ENCODE assay signal across 13 mouse cellular contexts in genomic region chr16:32614047-32614446, GRCm38 (mm10). TPM values are rescaled to one million over a fixed set of nuclear protein-coding genes. Genes with fewer than 3 reads are reported as not detected.
DNase-seq lines count a peak whose midpoint lies in the region; ATAC-seq and TF ChIP-seq lines count a peak whose summit lies in the region.
"Had no signal": no experiment of that assay in that cellular context is flagged by ENCODE, and none has a peak within 500 bp of the region (broad histone marks: within the 10 kb centered on the region; RNA-seq: fewer than 3 reads in every experiment).

No protein-coding gene starts in this region.

- H3K9me3 ChIP-seq in forebrain, postnatal 0 days (ENCODE audit: low read length): no peaks in the 10 kb centered on the region
- H3K9me3 ChIP-seq in forebrain, embryonic 16.5 days (ENCODE audit: control insufficient read depth, low read length): no peaks in the 10 kb centered on the region
- no peaks in the 10 kb centered on the region for H3K9me3 ChIP-seq in lung, postnatal 0 days (ENCODE audit: low read length)
- H3K9me3 ChIP-seq: limb, embryonic 12.5 days; midbrain, embryonic 10.5 days had no signal

- TF ChIP-seq EP300 in lung, postnatal 0 days (IDR thresholded peaks at IDR 0.05): no peak

- no peak for DNase-seq in forebrain, postnatal 0 days
- no peak for DNase-seq in lung, postnatal 0 days (ENCODE audit: low spot score)
- DNase-seq in lung, postnatal 4 days: no peak
- no peak for DNase-seq in adrenal gland, postnatal 36 days
- no peak for DNase-seq in spleen, postnatal 14 days (ENCODE audit: low spot score in 2 of 2)
- DNase-seq: adrenal gland, adult 2 months; cerebellum, adult 9-11 months; heart, postnatal 36 days had no signal

- TF ChIP-seq CTCF in forebrain, postnatal 0 days (IDR thresholded peaks at IDR 0.05; ENCODE audit: low read depth): peak; percentile 37
- peak; percentile 49 for TF ChIP-seq CTCF in lung, postnatal 0 days (IDR thresholded peaks at IDR 0.05)
- TF ChIP-seq CTCF in bone marrow, adult 2 months (IDR thresholded peaks at IDR 0.05; ENCODE audit: control insufficient read depth, insufficient read depth, low read length): peak; percentile 33; the same call in 1 of the 2 replicates

- H3K4me3 ChIP-seq in forebrain, postnatal 0 days (ENCODE audit: low read depth, low read length): no peak overlapping the region
- no peak overlapping the region for H3K4me3 ChIP-seq in forebrain, embryonic 16.5 days (replicated peaks; ENCODE audit: low read length)
- no peak overlapping the region for H3K4me3 ChIP-seq in lung, postnatal 0 days (ENCODE audit: low read depth, low read length)
- no peak overlapping the region for H3K4me3 ChIP-seq in bone marrow, adult 2 months (replicated peaks; ENCODE audit: control insufficient read depth, low read depth, low read length)
- H3K4me3 ChIP-seq: limb, embryonic 12.5 days; midbrain, embryonic 10.5 days had no signal

- no peak for ATAC-seq in forebrain, postnatal 0 days
- no peak for ATAC-seq in forebrain, embryonic 16.5 days
- no peak for ATAC-seq in lung, postnatal 0 days
- ATAC-seq in megakaryocyte-erythroid progenitor cell, adult 5-6 weeks (replicated peaks; ENCODE audit: low FRiP score, low TSS enrichment, poor library complexity, severe bottlenecking): peak; percentile 57; the same call in 1 of the 2 replicates

- TF ChIP-seq POLR2A in bone marrow, adult 2 months (IDR thresholded peaks at IDR 0.05; ENCODE audit: borderline replicate concordance, control insufficient read depth, low read depth, low read length): no peak

- no peak overlapping the region for H3K9ac ChIP-seq in forebrain, postnatal 0 days
- no peak overlapping the region for H3K9ac ChIP-seq in forebrain, embryonic 16.5 days (replicated peaks; ENCODE audit: low read depth, low read length)
- no peak overlapping the region for H3K9ac ChIP-seq in lung, postnatal 0 days (replicated peaks; ENCODE audit: low read depth)
- H3K9ac ChIP-seq: limb, embryonic 12.5 days had no signal

- H3K27ac ChIP-seq in forebrain, postnatal 0 days (ENCODE audit: low read depth, low read length): no peak overlapping the region
- no peak overlapping the region for H3K27ac ChIP-seq in forebrain, embryonic 16.5 days (ENCODE audit: low read length)
- H3K27ac ChIP-seq in lung, postnatal 0 days (ENCODE audit: low read length): no peak overlapping the region
- H3K27ac ChIP-seq in bone marrow, adult 2 months (ENCODE audit: control insufficient read depth, insufficient read depth, low read depth, low read length, poor library complexity): no peak overlapping the region
- H3K27ac ChIP-seq: limb, embryonic 12.5 days; midbrain, embryonic 10.5 days had no signal

- no peaks in the 10 kb centered on the region for H3K27me3 ChIP-seq in forebrain, postnatal 0 days (ENCODE audit: insufficient read depth, low read length)
- H3K27me3 ChIP-seq in forebrain, embryonic 16.5 days (replicated peaks; ENCODE audit: control insufficient read depth, insufficient read depth, low read length): no peaks in the 10 kb centered on the region
- H3K27me3 ChIP-seq in lung, postnatal 0 days (replicated peaks; ENCODE audit: insufficient read depth, low read length): no peaks in the 10 kb centered on the region
- H3K27me3 ChIP-seq: limb, embryonic 12.5 days had no signal

- 62% methylated on average over 4 of the region's 4 CpGs for WGBS in forebrain, postnatal 0 days
- 62% methylated on average over 4 of the region's 4 CpGs for WGBS in forebrain, embryonic 16.5 days
- WGBS in lung, postnatal 0 days: 46% methylated on average over 4 of the region's 4 CpGs
- WGBS in bone marrow, adult 2 months: 11% methylated on average over 4 of the region's 4 CpGs

- peaks cover 9% of the 10 kb centered on the region; the same call in 1 of the 2 replicates for H3K4me1 ChIP-seq in forebrain, postnatal 0 days (ENCODE audit: insufficient read depth)
- peaks cover 13% of the 10 kb centered on the region for H3K4me1 ChIP-seq in forebrain, embryonic 16.5 days (replicated peaks; ENCODE audit: control insufficient read depth, insufficient read depth, low read length)
- peaks cover 5% of the 10 kb centered on the region; the same call in 1 of the 2 replicates for H3K4me1 ChIP-seq in lung, postnatal 0 days (ENCODE audit: insufficient read depth, low read depth, low read length)
- H3K4me1 ChIP-seq in bone marrow, adult 2 months (ENCODE audit: control insufficient read depth, insufficient read depth, low read length): no peaks in the 10 kb centered on the region; the same call in 1 of the 2 replicates

- H3K36me3 ChIP-seq in forebrain, postnatal 0 days (ENCODE audit: insufficient read depth): peaks cover 22% of the 10 kb centered on the region
- H3K36me3 ChIP-seq in forebrain, embryonic 16.5 days (ENCODE audit: control insufficient read depth, insufficient read depth): peaks cover 25% of the 10 kb centered on the region
- no peaks in the 10 kb centered on the region for H3K36me3 ChIP-seq in lung, postnatal 0 days (ENCODE audit: insufficient read depth, low read length)

- no peak overlapping the region for H3K4me2 ChIP-seq in forebrain, postnatal 0 days (ENCODE audit: low read depth)
- H3K4me2 ChIP-seq in forebrain, embryonic 16.5 days (ENCODE audit: low read length): no peak overlapping the region
- H3K4me2 ChIP-seq in lung, postnatal 0 days (replicated peaks; ENCODE audit: low read depth, low read length): no peak overlapping the region
- H3K4me2 ChIP-seq: limb, embryonic 12.5 days had no signal

RNA-seq across cellular contexts. Expression of gene Tfrc, which starts 5.3 kb away (rescaled TPM):
- total RNA-seq in forebrain, postnatal 0 days (2014; rRNA removed): 70.3 and 112 TPM in 2 replicates
- polyA plus RNA-seq in forebrain, postnatal 0 days (2015; fragmentation: Nextera tagmentation; extraction: Ambion mirVana): 34.8 and 35.3 TPM in 2 replicates
- 33.7 and 37.5 TPM in 2 replicates for polyA plus RNA-seq in forebrain, embryonic 16.5 days (2015; fragmentation: Nextera tagmentation; extraction: Ambion mirVana)
- 14.6 and 16.0 TPM in 2 replicates for polyA plus RNA-seq in lung, postnatal 0 days (2015; fragmentation: Nextera tagmentation; extraction: Ambion mirVana)
- polyA plus RNA-seq in bone marrow, adult 2 months (2011; ENCODE audit: insufficient read depth, insufficient read length, low replicate concordance, missing spikeins): 210 and 334 TPM in 2 replicates
- 316 and 327 TPM in 2 replicates for total RNA-seq in megakaryocyte-erythroid progenitor cell, adult 5-6 weeks (2014; fragmentation: Nextera tagmentation)
- 261 and 333 TPM in 2 replicates for total RNA-seq in megakaryocyte-erythroid progenitor cell, adult 5-6 weeks (2017)
- 10 to 100 TPM; 21.2 to 75.7 TPM for total RNA-seq in adrenal gland, postnatal 36 days (2021)

RNA-seq across cellular contexts. Expression of gene Tnk2, which starts 29.6 kb away (rescaled TPM):
- total RNA-seq in forebrain, postnatal 0 days (2014; rRNA removed): 48.4 and 55.3 TPM in 2 replicates
- 10.3 and 13.2 TPM in 2 replicates for polyA plus RNA-seq in forebrain, postnatal 0 days (2015; fragmentation: Nextera tagmentation; extraction: Ambion mirVana)
- polyA plus RNA-seq in forebrain, embryonic 16.5 days (2015; fragmentation: Nextera tagmentation; extraction: Ambion mirVana): 15.0 and 21.9 TPM in 2 replicates
- 19.8 and 22.4 TPM in 2 replicates for polyA plus RNA-seq in lung, postnatal 0 days (2015; fragmentation: Nextera tagmentation; extraction: Ambion mirVana)
- polyA plus RNA-seq in bone marrow, adult 2 months (2011; ENCODE audit: insufficient read depth, insufficient read length, low replicate concordance, missing spikeins): 70.2 and 105 TPM in 2 replicates
- total RNA-seq in megakaryocyte-erythroid progenitor cell, adult 5-6 weeks (2014; fragmentation: Nextera tagmentation): 45.7 and 54.4 TPM in 2 replicates
- total RNA-seq in megakaryocyte-erythroid progenitor cell, adult 5-6 weeks (2017): 27.7 and 28.6 TPM in 2 replicates
- total RNA-seq in adrenal gland, postnatal 36 days (2021): 10 to 100 TPM; 31.1 to 36.4 TPM
